Mouse (Mus musculus): ENCODE measurements around the gene Atxn7l2. TPM values are rescaled to one million over a fixed set of nuclear protein-coding genes. Genes with fewer than 3 reads are reported as not detected.
A peak's percentile ranks its signal among the peaks of the same experiment; 100 is the strongest.

The Atxn7l2 gene
- total and polyA plus RNA-seq, 2 experiments from 2014 or later: 15.4 to 18.4 TPM

DNA sequence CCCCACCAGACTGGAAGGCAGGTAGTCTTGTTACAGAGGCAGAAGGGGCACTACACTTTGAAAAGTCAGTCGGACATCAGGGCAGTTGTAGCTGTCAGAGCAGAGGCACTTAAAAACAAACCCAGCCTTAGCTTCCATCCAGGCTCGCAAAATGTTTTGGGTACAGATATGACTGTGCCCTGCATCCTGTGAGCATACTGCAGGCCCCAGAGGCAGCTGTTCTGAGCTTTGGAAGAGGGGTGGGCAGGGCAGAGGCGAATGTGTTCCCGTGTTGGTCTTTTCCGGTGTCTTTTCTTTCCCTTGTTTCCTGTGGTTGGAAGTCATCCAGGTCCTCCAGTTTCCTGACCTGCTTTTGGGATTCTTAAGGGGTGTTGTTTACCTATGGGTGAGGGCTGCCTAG lies 20.8 kb downstream of the Atxn7l2 start:
- DNase-seq (ENCODE audit: low spot score) (no peak), ATAC-seq (no peak)
- 66% methylated on average over 5 of the region's 5 CpGs for WGBS
- Histone ChIP-seq H3K4me2 (ENCODE audit: low read depth, low read length) (no peak overlapping the region), H3K9ac (replicated peaks; ENCODE audit: low read length) (no peak overlapping the region), H3K4me1 (ENCODE audit: insufficient read depth, low read length) (peaks cover 8% of the 10 kb centered on the region; the same call in 1 of the 2 replicates), H3K27me3 (ENCODE audit: insufficient read depth, low read length) (no peaks in the 10 kb centered on the region), H3K4me3 (ENCODE audit: low read length) (no peak overlapping the region), H3K36me3 (ENCODE audit: insufficient read depth, low read length) (no peaks in the 10 kb centered on the region), H3K27ac (no peak overlapping the region), H3K9me3 (ENCODE audit: low read length) (no peaks in the 10 kb centered on the region)
- TF ChIP-seq CTCF (IDR thresholded peaks at IDR 0.05; ENCODE audit: low read depth): no peak

DNA sequence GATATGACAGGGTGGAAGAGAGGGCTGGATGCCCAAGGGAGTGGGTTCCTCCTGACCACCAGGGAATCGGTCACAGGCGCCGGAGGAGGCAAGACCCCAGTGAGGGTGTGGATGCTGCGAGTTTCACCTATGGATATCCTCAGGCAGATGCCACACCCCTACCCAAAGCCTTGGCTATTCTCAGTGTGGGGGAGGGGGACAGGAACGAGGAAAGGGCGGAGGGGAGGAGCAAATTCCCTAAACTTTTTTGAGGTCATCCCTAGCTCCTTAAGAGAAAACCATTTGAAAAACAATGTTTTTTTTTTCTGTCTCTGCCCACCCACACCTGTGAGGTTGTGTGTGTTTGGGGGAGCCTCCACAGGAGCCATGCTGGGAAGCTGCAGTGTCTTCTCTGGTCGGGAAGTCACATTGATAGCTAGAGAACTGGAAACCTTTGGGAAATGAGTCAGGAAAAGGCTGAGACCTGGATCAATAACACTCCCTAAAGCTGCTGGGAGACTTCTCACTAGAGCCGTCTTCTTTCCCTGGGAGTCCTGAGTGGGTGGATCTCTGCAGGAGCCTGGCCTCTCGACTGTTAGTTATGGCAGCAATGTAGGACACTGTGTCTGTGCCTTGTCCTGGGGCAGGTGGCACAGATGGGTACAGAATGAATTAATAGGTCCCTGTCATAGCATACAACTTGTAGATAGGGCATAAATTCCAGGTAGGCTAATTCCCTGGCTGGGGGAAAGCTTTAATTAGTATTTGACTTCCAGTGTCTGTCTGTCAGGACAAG lies 21.8 kb downstream of the Atxn7l2 start:
- Histone ChIP-seq H3K27me3 (ENCODE audit: insufficient read depth, low read length) (no peaks in the 10 kb centered on the region), H3K36me3 (ENCODE audit: insufficient read depth, low read length) (no peaks in the 10 kb centered on the region), H3K4me3 (ENCODE audit: low read length) (no peak overlapping the region), H3K27ac (no peak overlapping the region), H3K4me2 (ENCODE audit: low read depth, low read length) (no peak overlapping the region), H3K4me1 (ENCODE audit: insufficient read depth, low read length) (peaks cover 8% of the 10 kb centered on the region; the same call in 1 of the 2 replicates), H3K9ac (replicated peaks; ENCODE audit: low read length) (no peak overlapping the region), H3K9me3 (ENCODE audit: low read length) (no peaks in the 10 kb centered on the region)
- no peak for TF ChIP-seq CTCF (IDR thresholded peaks at IDR 0.05; ENCODE audit: low read depth)
- 63% methylated on average over 9 of the region's 9 CpGs for WGBS
- no peak for DNase-seq (ENCODE audit: low spot score)
- no peak; the same call in 1 of the 2 replicates for ATAC-seq

DNA sequence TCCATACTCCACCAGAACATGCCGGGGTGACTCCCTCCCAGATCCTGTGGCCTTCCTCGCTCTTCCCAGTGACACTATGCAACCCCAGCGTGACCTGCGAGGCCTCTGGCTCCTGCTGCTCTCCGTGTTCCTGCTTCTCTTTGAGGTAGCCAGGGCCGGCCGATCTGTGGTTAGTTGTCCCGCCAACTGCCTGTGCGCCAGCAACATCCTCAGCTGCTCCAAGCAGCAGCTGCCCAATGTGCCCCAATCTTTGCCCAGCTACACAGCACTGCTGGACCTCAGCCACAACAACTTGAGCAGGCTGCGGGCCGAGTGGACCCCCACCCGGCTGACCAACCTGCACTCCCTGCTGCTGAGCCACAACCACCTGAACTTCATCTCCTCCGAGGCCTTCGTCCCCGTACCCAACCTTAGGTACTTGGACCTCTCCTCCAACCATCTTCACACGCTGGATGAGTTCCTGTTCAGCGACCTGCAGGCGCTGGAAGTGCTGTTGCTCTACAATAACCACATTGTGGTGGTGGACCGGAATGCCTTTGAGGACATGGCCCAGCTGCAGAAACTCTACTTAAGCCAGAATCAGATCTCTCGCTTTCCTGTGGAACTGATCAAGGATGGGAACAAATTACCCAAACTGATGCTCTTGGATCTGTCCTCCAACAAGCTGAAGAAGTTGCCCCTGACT lies 23.5 kb downstream of the Atxn7l2 start:
- ATAC-seq (no peak; the same call in 1 of the 2 replicates), DNase-seq (ENCODE audit: low spot score) (no peak)
- no peaks in the 10 kb centered on the region for H3K36me3 ChIP-seq (ENCODE audit: insufficient read depth, low read length)
- no peaks in the 10 kb centered on the region for H3K9me3 ChIP-seq (ENCODE audit: low read length)
- peaks cover 8% of the 10 kb centered on the region; the same call in 1 of the 2 replicates for H3K4me1 ChIP-seq (ENCODE audit: insufficient read depth, low read length)
- H3K9ac ChIP-seq (replicated peaks; ENCODE audit: low read length): peak overlapping the region; percentile 75; the same call in 1 of the 2 replicates
- H3K4me3 ChIP-seq (ENCODE audit: low read length): peak overlapping the region; percentile 73
- H3K27me3 ChIP-seq (ENCODE audit: insufficient read depth, low read length): no peaks in the 10 kb centered on the region
- 54% methylated on average over 20 of the region's 20 CpGs for WGBS
- H3K27ac ChIP-seq: no peak overlapping the region
- no peak for TF ChIP-seq CTCF (IDR thresholded peaks at IDR 0.05; ENCODE audit: low read depth)
- peak overlapping the region; percentile 87 for H3K4me2 ChIP-seq (ENCODE audit: low read depth, low read length)

DNA sequence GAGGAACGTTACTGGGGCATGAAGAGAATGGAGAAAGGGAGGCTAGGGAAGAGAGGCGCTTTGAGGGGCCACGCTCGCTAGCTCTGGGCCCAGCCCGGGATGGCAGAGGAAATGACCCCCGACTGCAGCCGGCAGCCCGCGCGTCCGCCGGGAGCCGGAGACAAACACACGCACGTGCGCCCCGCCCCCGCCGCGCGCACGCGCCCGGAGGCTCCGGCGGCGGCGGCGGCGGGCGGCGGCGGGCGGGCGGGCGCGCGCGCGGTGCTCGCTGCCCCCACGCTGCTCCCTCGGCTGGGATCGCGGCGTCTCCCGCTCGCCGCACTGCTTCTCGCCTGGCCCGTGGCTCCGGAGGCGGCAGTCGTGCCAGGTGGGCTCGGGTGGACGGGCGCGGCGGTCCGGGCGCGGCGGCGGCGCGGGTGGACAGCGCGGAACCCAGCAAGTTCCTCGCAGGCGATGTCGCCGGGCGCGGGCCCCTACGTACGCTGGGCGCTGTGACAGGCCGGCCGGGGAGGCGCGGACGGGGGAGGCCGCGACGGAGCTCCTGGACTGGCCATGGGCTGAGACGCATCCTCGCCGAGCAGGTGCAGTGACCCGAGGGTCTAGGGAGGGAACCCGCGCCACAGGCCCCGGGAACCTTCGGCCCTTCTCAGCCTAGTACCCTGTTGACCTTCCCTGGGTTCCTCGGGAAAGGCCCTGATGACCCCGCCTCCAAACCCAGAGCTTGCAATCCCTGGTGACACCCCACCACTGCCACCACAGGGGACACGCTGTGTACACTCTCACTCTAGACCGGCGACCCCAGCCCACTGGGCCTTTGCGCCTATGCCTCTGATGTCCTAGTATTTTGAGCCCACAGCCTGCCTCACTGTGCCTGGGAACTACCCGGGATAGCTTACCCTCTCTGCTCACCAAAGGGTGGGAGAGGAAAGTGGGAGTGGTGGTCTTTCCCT lies 24.4 kb downstream of the Atxn7l2 start, which contains the start of gene Amigo1:
Gene Amigo1 (plus strand): TSS at position 238 of the 950 bp plus-strand sequence.
- H3K36me3 ChIP-seq (ENCODE audit: insufficient read depth, low read length): no peaks in the 10 kb centered on the region
- H3K9ac ChIP-seq (replicated peaks; ENCODE audit: low read length): peak within 1 kb of the TSS; percentile 75
- H3K4me2 ChIP-seq (ENCODE audit: low read depth, low read length): peak within 1 kb of the TSS; percentile 87
- peak; percentile 79 for DNase-seq (ENCODE audit: low spot score)
- ATAC-seq: peak; percentile 63
- no peaks in the 10 kb centered on the region for H3K27me3 ChIP-seq (ENCODE audit: insufficient read depth, low read length)
- H3K4me1 ChIP-seq (ENCODE audit: insufficient read depth, low read length): peaks cover 8% of the 10 kb centered on the region; the same call in 1 of the 2 replicates
- peak within 1 kb of the TSS; percentile 73 for H3K4me3 ChIP-seq (ENCODE audit: low read length)
- peak within 1 kb of the TSS; percentile 51 for H3K27ac ChIP-seq
- WGBS: under 1% methylated on average over 59 of the region's 100 CpGs
- H3K9me3 ChIP-seq (ENCODE audit: low read length): no peaks in the 10 kb centered on the region
- TF ChIP-seq CTCF (IDR thresholded peaks at IDR 0.05; ENCODE audit: low read depth): no peak

DNA sequence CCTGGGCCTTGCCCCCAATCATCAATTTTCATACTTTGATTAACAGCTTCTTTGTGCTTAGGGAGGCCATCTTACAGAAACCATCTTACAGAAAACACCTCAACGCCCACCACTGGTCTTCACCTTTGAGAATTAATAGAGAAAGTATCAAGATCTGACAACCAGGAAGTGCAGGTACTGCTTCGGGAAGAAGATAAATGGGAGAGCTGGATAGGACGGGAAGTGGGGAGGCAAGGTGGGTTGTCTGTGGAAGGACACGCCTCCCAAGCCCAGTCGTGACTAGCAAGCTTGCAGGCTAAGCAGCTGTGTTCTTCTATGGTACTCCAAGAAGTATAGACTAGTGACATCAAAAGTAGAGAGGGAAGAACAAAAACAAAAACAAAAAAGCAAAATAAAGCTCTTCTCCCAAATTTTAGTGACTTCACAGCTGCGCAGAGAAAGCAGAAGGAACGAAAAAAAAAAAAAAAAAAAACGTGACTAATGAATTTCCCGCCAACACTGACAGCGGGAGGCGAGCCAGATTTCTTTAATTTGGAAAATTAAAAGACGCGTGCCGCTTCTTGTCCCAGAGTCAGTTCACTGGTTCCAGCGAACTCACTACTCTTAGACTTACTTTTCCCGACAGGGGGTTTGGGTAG lies 25.2 kb downstream of the Atxn7l2 start:
- ATAC-seq: peak; percentile 41; the same call in 1 of the 2 replicates

More for the DNA sequence above, 25.2 kb downstream of the Atxn7l2 start:
- peak overlapping the region; percentile 73 for H3K4me3 ChIP-seq (ENCODE audit: low read length)
- H3K4me1 ChIP-seq (ENCODE audit: insufficient read depth, low read length): peaks cover 8% of the 10 kb centered on the region; the same call in 1 of the 2 replicates
- peak overlapping the region; percentile 75; the same call in 1 of the 2 replicates for H3K9ac ChIP-seq (replicated peaks; ENCODE audit: low read length)
- H3K27me3 ChIP-seq (ENCODE audit: insufficient read depth, low read length): no peaks in the 10 kb centered on the region
- no peak overlapping the region for H3K27ac ChIP-seq
- WGBS: 4% methylated on average over 16 of the region's 16 CpGs
- DNase-seq (ENCODE audit: low spot score): peak; percentile 48
- H3K9me3 ChIP-seq (ENCODE audit: low read length): no peaks in the 10 kb centered on the region
- H3K4me2 ChIP-seq (ENCODE audit: low read depth, low read length): peak overlapping the region; percentile 87
- H3K36me3 ChIP-seq (ENCODE audit: insufficient read depth, low read length): no peaks in the 10 kb centered on the region
- TF ChIP-seq CTCF (IDR thresholded peaks at IDR 0.05; ENCODE audit: low read depth): no peak
